Mouse (Mus musculus) neutrophil, adult 83 days (primary cell): Measurements from ENCODE around the gene Pa2g4. TPM values are rescaled to one million over a fixed set of nuclear protein-coding genes. Genes with fewer than 3 reads are reported as not detected.

Experiments used
- total RNA-seq, 2 experiments: library from RNA; stranded (reverse); gene quantifications; one replicate each; pipeline ENCODE4 v1.2.4; 2023

The Pa2g4 gene
- total RNA-seq, result 10 to 100 TPM; 50.1 to 53.8 TPM

GRCm38 (mm10) chr10:128565788-128566531, at the start of gene Pa2g4:
Pa2g4 (minus strand) TSS chr10:128565987.

GRCm38 (mm10) chr10:128589464-128590192, 23.8 kb upstream of the Pa2g4 start, which contains the start of gene Erbb3:
Erbb3 (minus strand) TSS chr10:128589652.

DNA sequence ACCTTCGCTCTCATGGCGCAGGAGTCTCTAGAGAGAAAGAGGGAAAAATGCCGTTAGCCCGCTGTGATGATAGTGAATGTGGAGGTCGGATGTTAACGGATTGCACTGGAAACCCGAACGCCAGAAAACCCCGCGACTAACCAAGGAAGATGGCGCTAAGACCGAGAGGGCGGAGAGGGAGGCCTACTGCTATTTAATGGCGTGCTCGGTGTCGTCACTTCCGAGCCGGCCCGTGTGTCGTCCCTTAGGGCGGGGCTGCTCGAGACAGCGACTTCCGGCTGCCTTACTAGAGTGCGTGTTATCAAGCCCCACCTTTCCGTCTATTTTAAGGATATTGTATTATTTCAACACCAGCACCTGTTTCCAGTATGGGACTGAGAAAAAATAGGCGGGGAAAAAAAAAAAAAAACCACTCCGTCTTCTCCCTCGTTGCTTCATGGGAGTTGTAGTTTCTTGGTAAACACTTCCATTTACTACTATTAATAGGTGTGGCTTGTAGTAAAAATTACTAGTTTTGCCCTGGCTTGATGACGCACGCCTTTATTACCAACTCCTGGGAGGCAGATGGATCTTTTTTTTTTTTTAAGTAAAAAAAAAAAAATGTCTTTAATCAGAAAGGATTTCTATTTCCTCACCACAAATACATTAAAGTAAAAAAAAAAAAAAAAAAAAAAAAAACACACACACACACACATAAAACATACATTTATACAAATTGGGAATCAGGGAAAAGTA, 16.7 kb downstream of the Pa2g4 start, which contains the start of gene Rpl41:
TSS of gene Rpl41 (minus strand) at position 359 of the 735 bp plus-strand sequence.

GRCm38 (mm10) chr10:128547361-128548032, 18.3 kb downstream of the Pa2g4 start, which contains the start of gene Zc3h10:
Zc3h10 (minus strand) TSS chr10:128547774.

GRCm38 (mm10) chr10:128525671-128526308, 40.0 kb downstream of the Pa2g4 start, which contains the start of gene Esyt1:
Esyt1 (minus strand) TSS chr10:128525871.

Other genes starting within 250 kb of the Pa2g4 start
- gene Cnpy2, start 243.5 kb downstream of the Pa2g4 start, total RNA-seq, result 10 to 100 TPM; 34.4 to 34.6 TPM
- gene Cs, start 228.3 kb downstream of the Pa2g4 start, total RNA-seq, result 100 to 1,000 TPM; 101 to 107 TPM
- gene Coq10a, start 197.0 kb downstream of the Pa2g4 start, total RNA-seq, result 10 to 100 TPM; 15.7 to 16.2 TPM
- gene Ankrd52, start 188.9 kb downstream of the Pa2g4 start, total RNA-seq, result 10 to 100 TPM; 39.9 to 40.3 TPM
- gene Slc39a5, start 164.8 kb downstream of the Pa2g4 start, total RNA-seq, result not detected
- 10 to 100 TPM; 36.2 to 39.9 TPM for gene Nabp2, start 154.5 kb downstream of the Pa2g4 start, total RNA-seq
- gene Rnf41, start 154.3 kb downstream of the Pa2g4 start, total RNA-seq, result 10 to 100 TPM; 34.9 to 38.0 TPM
- gene Smarcc2, start 106.7 kb downstream of the Pa2g4 start, total RNA-seq, result 10 to 100 TPM; 94.8 to 95.9 TPM
- 1,000 to 10,000 TPM; 1,082 to 1,094 TPM for gene Myl6, start 71.8 kb downstream of the Pa2g4 start, total RNA-seq
- gene Myl6b, start 67.3 kb downstream of the Pa2g4 start, total RNA-seq, result 1 to 10 TPM; 2.3 to 2.7 TPM
- gene Esyt1, start 40.1 kb downstream of the Pa2g4 start, total RNA-seq, result 100 to 1,000 TPM; 141 to 160 TPM
- gene Zc3h10, start 18.2 kb downstream of the Pa2g4 start, total RNA-seq, result 10 to 100 TPM; 25.3 to 27.3 TPM
- 1,000 to 10,000 TPM; 1,718 to 1,914 TPM for gene Rpl41, start 16.7 kb downstream of the Pa2g4 start, total RNA-seq
- gene Erbb3, start 23.7 kb upstream of the Pa2g4 start, total RNA-seq, result 1 to 10 TPM in 1 of 2 experiments, under 1 TPM in 1; 0.85 to 1.1 TPM
- gene Rps26, start 60.8 kb upstream of the Pa2g4 start, total RNA-seq, result 100 to 1,000 TPM; 512 to 560 TPM
- not detected for gene Ikzf4, start 80.0 kb upstream of the Pa2g4 start, total RNA-seq
- 1 to 10 TPM; 3.1 to 4.9 TPM for gene Suox, start 108.1 kb upstream of the Pa2g4 start, total RNA-seq
- 100 to 1,000 TPM; 108 to 111 TPM for gene Rab5b, start 130.3 kb upstream of the Pa2g4 start, total RNA-seq
- gene Pmel, start 138.2 kb upstream of the Pa2g4 start, total RNA-seq, result 1 to 10 TPM; 2.4 to 3.0 TPM
- gene Cdk2, start 139.0 kb upstream of the Pa2g4 start, total RNA-seq, result 10 to 100 TPM; 81.0 to 81.2 TPM
- gene Dgka, start 178.9 kb upstream of the Pa2g4 start, total RNA-seq, result 10 to 100 TPM; 42.5 to 51.0 TPM
- 10 to 100 TPM; 18.2 to 22.3 TPM for gene Pym1, start 181.9 kb upstream of the Pa2g4 start, total RNA-seq
- 1 to 10 TPM; 6.6 to 7.3 TPM for gene Mmp19, start 224.9 kb upstream of the Pa2g4 start, total RNA-seq
- gene Dnajc14, start 238.1 kb upstream of the Pa2g4 start, total RNA-seq, result 10 to 100 TPM; 59.8 to 65.1 TPM
- gene Tmem198b, start 238.4 kb upstream of the Pa2g4 start, total RNA-seq, result 1 to 10 TPM; 5.7 to 6.5 TPM